Mouse (Mus musculus) CH12.LX (cell line): ENCODE data around the gene Pan3. TPM values are rescaled to one million over a fixed set of nuclear protein-coding genes. Genes with fewer than 3 reads are reported as not detected.

ENCODE experiments used
- DNase-seq: peaks from one replicate; pipeline ENCODE4 v3.0.0-alpha.2; 2013; ENCODE audit errors: extremely low read depth
- H3K27ac ChIP-seq: 2 replicates; pipeline ENCODE4 v1.5.1; 2012; ENCODE audit warnings: low read depth, mild to moderate bottlenecking, control low read depth, moderate library complexity; ENCODE audit not compliant: insufficient read depth
- H3K27me3 ChIP-seq: replicated peaks from 2 replicates; pipeline ENCODE3; 2012; ENCODE audit warnings: inconsistent platforms
- H3K36me3 ChIP-seq, 2 experiments: replicated peaks in 1 of 2; 2 replicates each; pipeline versions ENCODE3 to v1.6.1; 2012; ENCODE audit warnings: inconsistent platforms in 1 of 2, low read length in 1 of 2, mild to moderate bottlenecking in 1 of 2, mixed read lengths in 1 of 2, moderate library complexity in 1 of 2; ENCODE audit not compliant: control insufficient read depth in 1 of 2, insufficient read depth in 1 of 2
- H3K4me1 ChIP-seq, 2 experiments: 2 replicates each; pipeline ENCODE4 v1.6.1; 2012; ENCODE audit warnings: inconsistent platforms in 1 of 2, moderate library complexity in 1 of 2; ENCODE audit not compliant: insufficient read depth in 2 of 2, control insufficient read depth in 1 of 2
- H3K4me2 ChIP-seq: 2 replicates; pipeline ENCODE4 v1.6.1; 2012; ENCODE audit warnings: low read depth, mild to moderate bottlenecking, control low read depth; ENCODE audit not compliant: poor library complexity, insufficient read depth, severe bottlenecking
- H3K4me3 ChIP-seq, 3 experiments: fragments of 150-350 bp in 1 of 3; sonication (generic) in 1 of 3; replicated peaks in 1 of 3; 2 replicates each; pipeline versions ENCODE3 to v1.5.1; 2011 to 2012; ENCODE audit warnings: low read depth in 2 of 3, low read length in 2 of 3, mild to moderate bottlenecking in 2 of 3, moderate library complexity in 2 of 3, control low read depth in 1 of 3, improper control_type of control experiment in 1 of 3, inconsistent platforms in 1 of 3, mixed read lengths in 1 of 3; ENCODE audit not compliant: poor library complexity in 1 of 3
- H3K79me2 ChIP-seq: replicated peaks from 2 replicates; pipeline ENCODE4 v1.6.1; 2012; ENCODE audit warnings: mild to moderate bottlenecking, moderate library complexity; ENCODE audit not compliant: control insufficient read depth, poor library complexity, insufficient read depth, severe bottlenecking; ENCODE audit errors: extremely low read depth
- H3K9ac ChIP-seq: 2 replicates; pipeline ENCODE4 v1.6.1; 2012; ENCODE audit warnings: low read depth, mild to moderate bottlenecking, control low read depth, moderate library complexity; ENCODE audit not compliant: insufficient read depth
- H3K9me3 ChIP-seq: replicated peaks from 2 replicates; pipeline ENCODE3; 2012; ENCODE audit warnings: low read length, inconsistent platforms, mixed read lengths
- BHLHE40 ChIP-seq: IDR thresholded peaks from 2 replicates; pipeline ENCODE4 v1.6.1; 2011; ENCODE audit warnings: mild to moderate bottlenecking, low read depth, low read length, improper control_type of control experiment
- CHD1 ChIP-seq: IDR thresholded peaks from 2 replicates; pipeline ENCODE4 v1.6.1; 2012; ENCODE audit warnings: low read depth, low read length, improper control_type of control experiment, inconsistent platforms
- CTCF ChIP-seq, 2 experiments: IDR thresholded peaks in 1 of 2; conservative IDR thresholded peaks in 1 of 2; 2 replicates each; pipeline ENCODE4 v1.5.1; 2011 to 2012; ENCODE audit warnings: low read depth in 2 of 2, low read length in 2 of 2, improper control_type of control experiment in 1 of 2, inconsistent platforms in 1 of 2, mild to moderate bottlenecking in 1 of 2, moderate library complexity in 1 of 2
- ELF1 ChIP-seq: IDR thresholded peaks from 2 replicates; pipeline ENCODE4 v1.6.1; 2014; ENCODE audit warnings: low read depth, mild to moderate bottlenecking, inconsistent platforms, low read length, improper control_type of control experiment
- ETS1 ChIP-seq: conservative IDR thresholded peaks from 2 replicates; pipeline ENCODE4 v1.6.1; 2012; ENCODE audit warnings: low read depth, mild to moderate bottlenecking, inconsistent platforms, low read length, improper control_type of control experiment, moderate library complexity
- GABPA ChIP-seq: IDR thresholded peaks from 2 replicates; pipeline ENCODE4 v1.6.1; 2012; ENCODE audit warnings: low read depth, low read length, improper control_type of control experiment, inconsistent platforms; ENCODE audit not compliant: insufficient replicate concordance
- HCFC1 ChIP-seq: IDR thresholded peaks from 2 replicates; pipeline ENCODE4 v1.6.1; 2012; ENCODE audit warnings: low read depth, mild to moderate bottlenecking, inconsistent platforms, low read length, improper control_type of control experiment
- JUN ChIP-seq: IDR thresholded peaks from 2 replicates; pipeline ENCODE4 v1.6.1; 2011; ENCODE audit warnings: low read depth, mild to moderate bottlenecking, low read length, improper control_type of control experiment, moderate library complexity; ENCODE audit not compliant: insufficient read depth
- JUND ChIP-seq: conservative IDR thresholded peaks from 2 replicates; pipeline ENCODE4 v1.6.1; 2011; ENCODE audit warnings: low read depth, low read length, improper control_type of control experiment
- MAFK ChIP-seq: IDR thresholded peaks from 2 replicates; pipeline ENCODE4 v1.6.1; 2011; ENCODE audit warnings: low read length, improper control_type of control experiment; ENCODE audit not compliant: insufficient replicate concordance
- MAX ChIP-seq: IDR thresholded peaks from 2 replicates; pipeline ENCODE4 v1.6.1; 2011; ENCODE audit warnings: low read length, improper control_type of control experiment
- MAZ ChIP-seq: IDR thresholded peaks from 2 replicates; pipeline ENCODE4 v1.6.1; 2012; ENCODE audit warnings: low read depth, mild to moderate bottlenecking, inconsistent platforms, low read length, improper control_type of control experiment, moderate library complexity
- MEF2A ChIP-seq: IDR thresholded peaks from 2 replicates; pipeline ENCODE4 v1.6.1; 2014; ENCODE audit warnings: low read depth, mild to moderate bottlenecking, inconsistent platforms, low read length, improper control_type of control experiment, borderline replicate concordance
- MXI1 ChIP-seq: IDR thresholded peaks from 2 replicates; pipeline ENCODE4 v1.6.1; 2011; ENCODE audit warnings: mild to moderate bottlenecking, low read depth, low read length, improper control_type of control experiment
- NELFE ChIP-seq: IDR thresholded peaks from 2 replicates; pipeline ENCODE4 v1.6.1; 2011; ENCODE audit warnings: low read depth, low read length, improper control_type of control experiment
- PAX5 ChIP-seq: IDR thresholded peaks from 2 replicates; pipeline ENCODE4 v1.6.1; 2012; ENCODE audit warnings: low read length, inconsistent platforms, mixed read lengths
- POLR2A ChIP-seq: IDR thresholded peaks from 2 replicates; pipeline ENCODE4 v1.6.1; 2011; ENCODE audit warnings: low read depth, mild to moderate bottlenecking, improper control_type of control experiment, low read length
- RCOR1 ChIP-seq: conservative IDR thresholded peaks from 2 replicates; pipeline ENCODE4 v1.6.1; 2012; ENCODE audit warnings: low read depth, mild to moderate bottlenecking, inconsistent platforms, low read length, improper control_type of control experiment
- SIN3A ChIP-seq: IDR thresholded peaks from 2 replicates; pipeline ENCODE4 v1.6.1; 2012; ENCODE audit warnings: low read length, improper control_type of control experiment, inconsistent platforms
- SMC3 ChIP-seq: IDR thresholded peaks from 2 replicates; pipeline ENCODE4 v1.6.1; 2011; ENCODE audit warnings: low read depth, low read length, improper control_type of control experiment
- TBP ChIP-seq: conservative IDR thresholded peaks from 2 replicates; pipeline ENCODE4 v1.6.1; 2011; ENCODE audit warnings: low read depth, low read length, improper control_type of control experiment
- UBTF ChIP-seq: IDR thresholded peaks from 2 replicates; pipeline ENCODE4 v1.6.1; 2012; ENCODE audit warnings: low read depth, mild to moderate bottlenecking, inconsistent platforms, low read length, improper control_type of control experiment, moderate library complexity
- USF1 ChIP-seq: IDR thresholded peaks from 2 replicates; pipeline ENCODE4 v1.6.1; 2014; ENCODE audit warnings: low read depth, mild to moderate bottlenecking, inconsistent platforms, low read length, improper control_type of control experiment
- ZKSCAN1 ChIP-seq: IDR thresholded peaks from 2 replicates; pipeline ENCODE4 v1.6.1; 2012; ENCODE audit warnings: low read depth, inconsistent platforms, low read length, improper control_type of control experiment, borderline replicate concordance
- ZNF384 ChIP-seq: IDR thresholded peaks from 2 replicates; pipeline ENCODE4 v1.6.1; 2012; ENCODE audit warnings: low read depth, low read length, improper control_type of control experiment, inconsistent platforms
- dilution Hi-C: fragments of 300-500 bp; cut with MboI; formaldehyde crosslinking; loops from 2 replicates; pipeline ENCODE4 v1.14.3; 2020; ENCODE audit warnings: low sequenced_read_pairs; ENCODE audit not compliant: extremely low pct_unique_long_range_greater_than_20kb, extremely low pct_ligation_motif_present
- in situ Hi-C: fragments of 300-500 bp; cut with MboI; formaldehyde crosslinking; loops from 3 replicates; pipeline ENCODE4 v1.14.3; 2019; ENCODE audit warnings: low sequenced_read_pairs, low pct_ligation_motif_present, low pct_unique_long_range_greater_than_20kb, mixed read lengths
- polyA plus RNA-seq: library from polyadenylated mRNA; unstranded; fragments of >175 nt; gene quantifications from 2 replicates; pipeline ENCODE4 v1.2.1, GENCODE M21; 2012; ENCODE audit warnings: low read depth; ENCODE audit not compliant: insufficient read length
- total RNA-seq, 2 experiments: library from RNA; depleted of rRNA; stranded (reverse); fragments of 300-350 nt in 1 of 2; fragments of >200 nt in 1 of 2; gene quantifications; 2 replicates each; pipeline ENCODE4 v1.2.3; 2012 to 2014

The Pan3 gene
- total and polyA plus RNA-seq, 3 experiments, result 37.6 to 43.5 (median 40.2) TPM

DNA sequence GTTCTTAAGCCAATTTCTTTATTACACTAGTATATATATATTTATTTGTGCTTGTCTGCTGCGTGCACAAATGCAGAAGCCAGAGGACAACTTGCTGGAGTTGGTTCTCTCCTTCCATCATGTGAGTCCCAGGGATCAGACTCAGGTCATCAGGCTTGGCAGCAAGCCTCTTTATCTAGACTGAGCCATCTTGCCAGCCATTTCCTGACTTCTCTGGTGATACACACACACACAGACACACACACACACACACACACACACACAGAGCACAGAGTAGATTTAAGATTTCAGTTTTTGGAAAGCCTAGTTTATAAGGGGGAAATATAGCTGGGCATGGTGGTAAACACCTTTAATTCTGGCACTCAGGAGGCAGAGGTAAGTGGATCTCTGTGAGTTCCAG lies 155.1 kb downstream of the Pan3 start:
- dilution Hi-C loops (no loop called here), in situ Hi-C loops (loop anchor here (10.0 kb wide), 1 partner anchor 260 kb away; no protein-coding TSS in a partner anchor)
- no peaks in the 10 kb centered on the region for H3K36me3 ChIP-seq
- H3K27ac ChIP-seq, result no peak overlapping the region
- H3K79me2 ChIP-seq, result no peaks in the 10 kb centered on the region
- no peak overlapping the region for H3K4me2 ChIP-seq
- no peak for DNase-seq
- H3K27me3 ChIP-seq, result no peaks in the 10 kb centered on the region
- no peak overlapping the region for H3K9ac ChIP-seq
- H3K4me1 ChIP-seq, result no peaks in the 10 kb centered on the region
- H3K9me3 ChIP-seq, result no peaks in the 10 kb centered on the region
- TF ChIP-seq POLR2A (no peak), CTCF (conservative IDR thresholded peaks at IDR 0.05 in 1 of 2, IDR thresholded peaks at IDR 0.05 in 1 of 2; ENCODE audit: low read depth in 2 of 2, low read length in 2 of 2) (no peak), MAZ (no peak), ZNF384 (no peak), GABPA (no peak), MAFK (no peak), PAX5 (no peak), NELFE (no peak), BHLHE40 (no peak), UBTF (no peak), JUND (no peak), ZKSCAN1 (no peak), HCFC1 (no peak), MEF2A (no peak), ETS1 (no peak), USF1 (no peak), RCOR1 (no peak), MXI1 (no peak), JUN (no peak)
- H3K4me3 ChIP-seq, result no peak overlapping the region

DNA sequence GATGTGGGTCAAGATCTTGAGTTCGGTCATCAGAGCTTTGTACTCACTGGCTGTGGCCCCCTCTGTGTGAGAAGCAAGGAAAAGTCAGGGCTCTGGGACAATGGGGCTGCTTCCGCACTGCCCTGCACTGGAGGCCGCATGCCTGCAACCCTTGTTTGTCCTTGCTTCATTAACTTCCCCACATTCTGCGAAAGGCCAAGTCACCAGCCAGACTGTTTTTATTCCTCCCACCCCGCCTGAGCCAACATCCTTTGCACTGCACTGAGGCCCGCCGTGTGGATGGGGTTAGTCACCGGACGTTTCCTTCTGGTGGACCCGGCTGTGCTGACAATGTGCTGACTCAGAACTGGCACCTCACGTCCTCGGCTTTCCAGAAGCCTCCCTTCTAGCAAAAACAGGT lies 159.9 kb downstream of the Pan3 start:
- Histone ChIP-seq H3K36me3 (no peaks in the 10 kb centered on the region), H3K4me3 (no peak overlapping the region), H3K27me3 (no peaks in the 10 kb centered on the region), H3K4me2 (no peak overlapping the region), H3K79me2 (no peaks in the 10 kb centered on the region), H3K9me3 (no peaks in the 10 kb centered on the region), H3K4me1 (no peaks in the 10 kb centered on the region), H3K27ac (no peak overlapping the region), H3K9ac (no peak overlapping the region)
- no peak for TF ChIP-seq SMC3
- no peak for TF ChIP-seq CHD1
- TF ChIP-seq ZKSCAN1, result no peak
- TF ChIP-seq SIN3A, result no peak
- no peak for TF ChIP-seq CTCF (conservative IDR thresholded peaks at IDR 0.05 in 1 of 2, IDR thresholded peaks at IDR 0.05 in 1 of 2; ENCODE audit: low read depth in 2 of 2, low read length in 2 of 2)
- no peak for TF ChIP-seq MAX
- TF ChIP-seq ZNF384, result no peak
- no peak for TF ChIP-seq TBP
- TF ChIP-seq ELF1, result no peak
- in situ Hi-C loops, result loop anchor here (10.0 kb wide), 1 partner anchor 255 kb away; no protein-coding TSS in a partner anchor
- dilution Hi-C loops, result no loop called here
- no peak for DNase-seq
